ENCODE assay signal across 8 mouse cellular contexts in genomic region chr19:59418024-59418423, GRCm38 (mm10). TPM values are rescaled to one million over a fixed set of nuclear protein-coding genes. Genes with fewer than 3 reads are reported as not detected.
A peak's percentile ranks its signal among the peaks of the same experiment; 100 is the strongest.
DNase-seq lines count a peak whose midpoint lies in the region; ATAC-seq and TF ChIP-seq lines count a peak whose summit lies in the region.

No protein-coding gene starts in this region.

- H3K4me2 ChIP-seq in embryonic facial prominence, embryonic 11.5 days (ENCODE audit: low read depth, low read length): no peak overlapping the region; the same call in 1 of the 2 replicates
- H3K4me2 ChIP-seq in midbrain, postnatal 0 days (ENCODE audit: low read depth, low read length, poor library complexity, severe bottlenecking): peak overlapping the region; percentile 35

- DNase-seq in A20 (ENCODE audit: low read depth, low spot score): peak; percentile 75
- DNase-seq in adrenal gland, postnatal 25 days: peak; percentile 86
- peak; percentile 93 for DNase-seq in embryonic facial prominence, embryonic 11.5 days (ENCODE audit: low spot score)
- peak; percentile 12 for DNase-seq in gonadal fat pad, adult 2 months (ENCODE audit: low read depth)
- peak; percentile 87 for DNase-seq in kidney, adult 2 months
- DNase-seq in limb, embryonic 10.5 days (ENCODE audit: low spot score): peak; percentile 94
- DNase-seq in midbrain, postnatal 0 days (ENCODE audit: low spot score): peak; percentile 92
- DNase-seq in spleen, postnatal 10 days (ENCODE audit: low spot score in 2 of 2): peak; percentile 75 to 87

- no peaks in the 10 kb centered on the region for H3K9me3 ChIP-seq in embryonic facial prominence, embryonic 11.5 days (replicated peaks; ENCODE audit: control insufficient read depth, low read length)
- H3K9me3 ChIP-seq in limb, embryonic 10.5 days (replicated peaks): no peaks in the 10 kb centered on the region
- H3K9me3 ChIP-seq in midbrain, postnatal 0 days (ENCODE audit: low read length): no peaks in the 10 kb centered on the region

- no peak overlapping the region for H3K4me3 ChIP-seq in embryonic facial prominence, embryonic 11.5 days (ENCODE audit: low read depth, low read length)
- H3K4me3 ChIP-seq in kidney, adult 2 months (ENCODE audit: insufficient read depth, low read depth, low read length): no peak overlapping the region
- H3K4me3 ChIP-seq in limb, embryonic 10.5 days: no peak overlapping the region
- H3K4me3 ChIP-seq in midbrain, postnatal 0 days (ENCODE audit: low read depth, low read length): peak overlapping the region; percentile 13; the same call in 1 of the 2 replicates

- no peaks in the 10 kb centered on the region for H3K36me3 ChIP-seq in embryonic facial prominence, embryonic 11.5 days (replicated peaks; ENCODE audit: control insufficient read depth, insufficient read depth, low read depth, low read length)
- H3K36me3 ChIP-seq in kidney, adult 2 months (ENCODE audit: control insufficient read depth, insufficient read depth, low read length): no peaks in the 10 kb centered on the region
- no peaks in the 10 kb centered on the region for H3K36me3 ChIP-seq in limb, embryonic 10.5 days
- no peaks in the 10 kb centered on the region for H3K36me3 ChIP-seq in midbrain, postnatal 0 days (ENCODE audit: insufficient read depth, low read length)

- peaks cover 1% of the 10 kb centered on the region; the same call in 1 of the 2 replicates for H3K4me1 ChIP-seq in embryonic facial prominence, embryonic 11.5 days (ENCODE audit: control insufficient read depth, insufficient read depth, low read length)
- H3K4me1 ChIP-seq in kidney, adult 2 months (ENCODE audit: control insufficient read depth, insufficient read depth, low read length): no peaks in the 10 kb centered on the region
- peaks cover 21% of the 10 kb centered on the region for H3K4me1 ChIP-seq in limb, embryonic 10.5 days
- H3K4me1 ChIP-seq in midbrain, postnatal 0 days (ENCODE audit: insufficient read depth, low read length): no peaks in the 10 kb centered on the region

- H3K9ac ChIP-seq in embryonic facial prominence, embryonic 11.5 days (replicated peaks; ENCODE audit: low read length): no peak overlapping the region
- H3K9ac ChIP-seq in midbrain, postnatal 0 days (replicated peaks; ENCODE audit: low read length, poor library complexity, severe bottlenecking): 0 out of 2 replicates have a peak overlapping the region, but pooled peaks have one; percentile 2

- no peak for TF ChIP-seq POLR2A in kidney, adult 2 months (IDR thresholded peaks at IDR 0.05; ENCODE audit: low read depth, low read length)

- no peak; the same call in 1 of the 2 replicates for ATAC-seq in embryonic facial prominence, embryonic 11.5 days (replicated peaks; ENCODE audit: insufficient number of reproducible peaks, low FRiP score, low TSS enrichment, low read depth)
- ATAC-seq in midbrain, postnatal 0 days (ENCODE audit: low FRiP score): peak; percentile 69

- peak; percentile 84 for TF ChIP-seq CTCF in kidney, adult 2 months (conservative IDR thresholded peaks at IDR 0.05; ENCODE audit: insufficient read depth, insufficient read length, low read depth, low read length)
- peak; percentile 94 for TF ChIP-seq CTCF in midbrain, postnatal 0 days (IDR thresholded peaks at IDR 0.05)

- H3K27me3 ChIP-seq in embryonic facial prominence, embryonic 11.5 days (ENCODE audit: control insufficient read depth, insufficient read depth, low read length): 0 out of 2 replicates have a peak, but pooled peaks cover 2% of the 10 kb centered on the region
- no peaks in the 10 kb centered on the region for H3K27me3 ChIP-seq in kidney, adult 2 months (replicated peaks; ENCODE audit: control insufficient read depth, insufficient read depth, low read length)
- peaks cover 75% of the 10 kb centered on the region for H3K27me3 ChIP-seq in limb, embryonic 10.5 days (ENCODE audit: low read depth, poor library complexity, severe bottlenecking)
- H3K27me3 ChIP-seq in midbrain, postnatal 0 days (ENCODE audit: insufficient read depth, low read length): 0 out of 2 replicates have a peak, but pooled peaks cover 4% of the 10 kb centered on the region

- H3K27ac ChIP-seq in embryonic facial prominence, embryonic 11.5 days (replicated peaks; ENCODE audit: low read depth, low read length): no peak overlapping the region
- no peak overlapping the region for H3K27ac ChIP-seq in kidney, adult 2 months (ENCODE audit: insufficient read depth, low read depth, low read length)
- no peak overlapping the region for H3K27ac ChIP-seq in limb, embryonic 10.5 days
- H3K27ac ChIP-seq in midbrain, postnatal 0 days (ENCODE audit: low read depth, low read length): no peak overlapping the region

- 3% methylated on average over 15 of the region's 15 CpGs for WGBS in embryonic facial prominence, embryonic 11.5 days
- WGBS in kidney, adult 2 months: under 1% methylated on average over 15 of the region's 15 CpGs
- WGBS in limb, embryonic 10.5 days: 3% methylated on average over 15 of the region's 15 CpGs
- WGBS in midbrain, postnatal 0 days: 2% methylated on average over 15 of the region's 15 CpGs

RNA-seq across cellular contexts. Expression of gene Emx2, which starts 40.1 kb away (rescaled TPM):
- not detected in 2 replicates for total RNA-seq in adrenal gland, postnatal 25 days (2021)
- polyA plus RNA-seq in embryonic facial prominence, embryonic 11.5 days (2014; fragmentation: Nextera tagmentation; extraction: Ambion mirVana): 10.6 and 12.8 TPM in 2 replicates
- polyA plus RNA-seq in gonadal fat pad, adult 2 months (2012; rRNA removed): 14.1 and 29.2 TPM in 2 replicates
- 14.3 and 19.2 TPM in 2 replicates for polyA plus RNA-seq in kidney, adult 2 months (2012; rRNA removed)
- polyA plus RNA-seq in limb, embryonic 10.5 days (2016; fragmentation: Nextera tagmentation; extraction: Ambion mirVana): 12.0 and 12.7 TPM in 2 replicates
- total RNA-seq in midbrain, postnatal 0 days (2014; rRNA removed): 6.1 and 6.6 TPM in 2 replicates
- 10.3 and 10.5 TPM in 2 replicates for polyA plus RNA-seq in midbrain, postnatal 0 days (2015; fragmentation: Nextera tagmentation; extraction: Ambion mirVana)

Comparison
In these comparisons a context has a peak if more than half of its experiments do, and no peak if none do; other contexts are left out.
1. DNase-seq: peak in every context shown above with its lines; median percentile 94 in limb, embryonic 10.5 days; 93 in embryonic facial prominence, embryonic 11.5 days; 92 in midbrain, postnatal 0 days; 87 in kidney, adult 2 months; 86 in adrenal gland, postnatal 25 days; 81 in spleen, postnatal 10 days; 75 in A20; 12 in gonadal fat pad, adult 2 months.